Mouse (Mus musculus): ENCODE results near the gene Glul. TPM values are rescaled to one million over a fixed set of nuclear protein-coding genes. Genes with fewer than 3 reads are reported as not detected.

Gene Glul
- polyA plus RNA-seq, 1 experiment = 168 TPM

- peaks cover 6% of the 10 kb centered on the region; the same call in 1 of the 2 replicates for H3K4me1 ChIP-seq (ENCODE audit: control insufficient read depth, insufficient read depth, insufficient read length)
- H3K36me3 ChIP-seq (ENCODE audit: control insufficient read depth, insufficient read depth, low read length) = peaks cover 27% of the 10 kb centered on the region
- peak overlapping the region; percentile 87 for H3K27ac ChIP-seq (ENCODE audit: insufficient read depth, low read length)
- no peak for DNase-seq (ENCODE audit: low read depth in 1 of 2, low spot score in 2 of 2)
- H3K4me3 ChIP-seq (ENCODE audit: extremely low read depth, insufficient read depth, insufficient read length) = peak overlapping the region; percentile 87
- H3K27me3 ChIP-seq (ENCODE audit: control insufficient read depth, insufficient read depth, low read length) = no peaks in the 10 kb centered on the region
- WGBS = 2% methylated on average over 25 of the region's 25 CpGs
- no peak for TF ChIP-seq POLR2A (IDR thresholded peaks at IDR 0.05; ENCODE audit: low read depth, low read length)
- TF ChIP-seq CTCF (IDR thresholded peaks at IDR 0.05; ENCODE audit: extremely low read depth, insufficient read depth, insufficient read length, insufficient replicate concordance) = no peak
Observed at GRCm38 (mm10) chr1:153900860-153901730, 1.4 kb downstream of the Glul start.

GRCm38 (mm10) chr1:153903006-153903405 lies 3.3 kb downstream of the Glul start:
- peaks cover 6% of the 10 kb centered on the region; the same call in 1 of the 2 replicates for H3K4me1 ChIP-seq (ENCODE audit: control insufficient read depth, insufficient read depth, insufficient read length)
- no peaks in the 10 kb centered on the region for H3K27me3 ChIP-seq (ENCODE audit: control insufficient read depth, insufficient read depth, low read length)
- no peak overlapping the region for H3K27ac ChIP-seq (ENCODE audit: insufficient read depth, low read length)
- TF ChIP-seq POLR2A (IDR thresholded peaks at IDR 0.05; ENCODE audit: low read depth, low read length) (no peak), CTCF (IDR thresholded peaks at IDR 0.05; ENCODE audit: extremely low read depth, insufficient read depth, insufficient read length, insufficient replicate concordance) (no peak)
- H3K36me3 ChIP-seq (ENCODE audit: control insufficient read depth, insufficient read depth, low read length) = peaks cover 44% of the 10 kb centered on the region
- no peak overlapping the region for H3K4me3 ChIP-seq (ENCODE audit: extremely low read depth, insufficient read depth, insufficient read length)
- DNase-seq (ENCODE audit: low read depth in 1 of 2, low spot score in 2 of 2) = no peak
- 95% methylated on average over 13 of the region's 13 CpGs for WGBS

- 96% methylated on average over 14 of the region's 14 CpGs for WGBS
Observed at GRCm38 (mm10) chr1:153904236-153904635, 4.5 kb downstream of the Glul start.

GRCm38 (mm10) chr1:153905884-153906283 lies 6.1 kb downstream of the Glul start:
- no peak for DNase-seq (ENCODE audit: low read depth in 1 of 2, low spot score in 2 of 2)
- Histone ChIP-seq H3K27ac (ENCODE audit: insufficient read depth, low read length) (no peak overlapping the region), H3K4me1 (ENCODE audit: control insufficient read depth, insufficient read depth, insufficient read length) (peaks cover 6% of the 10 kb centered on the region; the same call in 1 of the 2 replicates), H3K36me3 (ENCODE audit: control insufficient read depth, insufficient read depth, low read length) (peaks cover 48% of the 10 kb centered on the region), H3K4me3 (ENCODE audit: extremely low read depth, insufficient read depth, insufficient read length) (no peak overlapping the region), H3K27me3 (ENCODE audit: control insufficient read depth, insufficient read depth, low read length) (no peaks in the 10 kb centered on the region)
- no peak for TF ChIP-seq CTCF (IDR thresholded peaks at IDR 0.05; ENCODE audit: extremely low read depth, insufficient read depth, insufficient read length, insufficient replicate concordance)
- no peak for TF ChIP-seq POLR2A (IDR thresholded peaks at IDR 0.05; ENCODE audit: low read depth, low read length)
- WGBS = 91% methylated on average over 3 of the region's 3 CpGs

More at GRCm38 (mm10) chr1:153904236-153904635, 4.5 kb downstream of the Glul start:
- TF ChIP-seq CTCF (IDR thresholded peaks at IDR 0.05; ENCODE audit: extremely low read depth, insufficient read depth, insufficient read length, insufficient replicate concordance) (no peak), POLR2A (IDR thresholded peaks at IDR 0.05; ENCODE audit: low read depth, low read length) (no peak)
- no peak overlapping the region for H3K27ac ChIP-seq (ENCODE audit: insufficient read depth, low read length)
- no peak overlapping the region for H3K4me3 ChIP-seq (ENCODE audit: extremely low read depth, insufficient read depth, insufficient read length)
- H3K4me1 ChIP-seq (ENCODE audit: control insufficient read depth, insufficient read depth, insufficient read length) = peaks cover 6% of the 10 kb centered on the region; the same call in 1 of the 2 replicates
- no peaks in the 10 kb centered on the region for H3K27me3 ChIP-seq (ENCODE audit: control insufficient read depth, insufficient read depth, low read length)
- no peak for DNase-seq (ENCODE audit: low read depth in 1 of 2, low spot score in 2 of 2)
- peaks cover 48% of the 10 kb centered on the region for H3K36me3 ChIP-seq (ENCODE audit: control insufficient read depth, insufficient read depth, low read length)

GRCm38 (mm10) chr1:153908208-153908607 lies 8.5 kb downstream of the Glul start:
- Histone ChIP-seq H3K36me3 (ENCODE audit: control insufficient read depth, insufficient read depth, low read length) (peaks cover 44% of the 10 kb centered on the region), H3K4me3 (ENCODE audit: extremely low read depth, insufficient read depth, insufficient read length) (no peak overlapping the region), H3K27me3 (ENCODE audit: control insufficient read depth, insufficient read depth, low read length) (no peaks in the 10 kb centered on the region), H3K4me1 (ENCODE audit: control insufficient read depth, insufficient read depth, insufficient read length) (no peaks in the 10 kb centered on the region), H3K27ac (ENCODE audit: insufficient read depth, low read length) (no peak overlapping the region)
- DNase-seq (ENCODE audit: low read depth in 1 of 2, low spot score in 2 of 2) = no peak
- 80% methylated on average over 6 of the region's 6 CpGs for WGBS
- TF ChIP-seq CTCF (IDR thresholded peaks at IDR 0.05; ENCODE audit: extremely low read depth, insufficient read depth, insufficient read length, insufficient replicate concordance) (no peak), POLR2A (IDR thresholded peaks at IDR 0.05; ENCODE audit: low read depth, low read length) (no peak)

- Histone ChIP-seq H3K4me1 (ENCODE audit: control insufficient read depth, insufficient read depth, insufficient read length) (peaks cover under 1% of the 10 kb centered on the region; the same call in 1 of the 2 replicates), H3K4me3 (ENCODE audit: extremely low read depth, insufficient read depth, insufficient read length) (no peak overlapping the region), H3K27me3 (ENCODE audit: control insufficient read depth, insufficient read depth, low read length) (no peaks in the 10 kb centered on the region), H3K27ac (ENCODE audit: insufficient read depth, low read length) (no peak overlapping the region), H3K36me3 (ENCODE audit: control insufficient read depth, insufficient read depth, low read length) (peaks cover 40% of the 10 kb centered on the region)
- DNase-seq (ENCODE audit: low read depth in 1 of 2, low spot score in 2 of 2) = no peak
- 91% methylated on average over 4 of the region's 4 CpGs for WGBS
- no peak for TF ChIP-seq POLR2A (IDR thresholded peaks at IDR 0.05; ENCODE audit: low read depth, low read length)
- no peak for TF ChIP-seq CTCF (IDR thresholded peaks at IDR 0.05; ENCODE audit: extremely low read depth, insufficient read depth, insufficient read length, insufficient replicate concordance)
Observed at GRCm38 (mm10) chr1:153908741-153909140, 9.0 kb downstream of the Glul start.
